Mouse (Mus musculus): ENCODE measurements around the gene 5730596B20Rik.

Gene 5730596B20Rik

DNA sequence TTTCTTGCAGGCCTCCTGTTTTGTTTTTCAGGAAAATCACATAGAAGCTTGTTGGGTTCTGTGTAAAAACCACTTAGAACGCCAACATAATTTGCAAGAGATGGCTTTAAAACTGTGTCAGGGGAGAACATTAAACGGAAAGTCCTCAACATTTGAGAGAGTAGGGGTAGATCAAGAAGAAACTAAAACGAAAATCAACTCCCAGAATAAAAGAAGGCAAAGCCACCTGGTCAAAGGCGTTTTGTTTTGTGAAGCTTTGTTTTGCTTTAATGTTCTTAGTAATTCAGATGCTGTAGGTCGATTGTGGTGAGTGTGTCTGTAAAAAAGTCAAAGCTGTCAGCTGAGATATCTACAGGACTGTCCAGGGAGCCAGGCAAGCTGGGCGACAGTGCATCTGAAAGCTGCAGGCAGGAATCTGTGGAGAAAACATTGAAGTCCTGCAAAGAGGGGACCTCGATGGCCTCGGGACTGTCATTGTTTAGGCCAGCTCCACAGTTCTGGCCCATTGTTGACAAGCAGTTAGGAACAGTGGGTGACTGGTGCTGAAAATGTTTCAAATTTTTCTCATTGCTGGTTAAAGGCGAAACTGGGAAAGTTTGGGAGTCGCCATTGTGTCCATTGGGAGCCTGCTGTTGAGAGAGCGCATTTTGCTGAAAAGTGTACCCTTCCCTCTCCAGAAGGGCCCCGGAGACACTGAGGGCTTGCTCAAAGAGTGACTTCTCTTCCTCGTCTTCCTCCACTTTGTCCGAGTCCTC is 14.5 kb upstream of the 5730596B20Rik start:
- DNase-seq (ENCODE audit: low spot score in 2 of 2): no peak

DNA sequence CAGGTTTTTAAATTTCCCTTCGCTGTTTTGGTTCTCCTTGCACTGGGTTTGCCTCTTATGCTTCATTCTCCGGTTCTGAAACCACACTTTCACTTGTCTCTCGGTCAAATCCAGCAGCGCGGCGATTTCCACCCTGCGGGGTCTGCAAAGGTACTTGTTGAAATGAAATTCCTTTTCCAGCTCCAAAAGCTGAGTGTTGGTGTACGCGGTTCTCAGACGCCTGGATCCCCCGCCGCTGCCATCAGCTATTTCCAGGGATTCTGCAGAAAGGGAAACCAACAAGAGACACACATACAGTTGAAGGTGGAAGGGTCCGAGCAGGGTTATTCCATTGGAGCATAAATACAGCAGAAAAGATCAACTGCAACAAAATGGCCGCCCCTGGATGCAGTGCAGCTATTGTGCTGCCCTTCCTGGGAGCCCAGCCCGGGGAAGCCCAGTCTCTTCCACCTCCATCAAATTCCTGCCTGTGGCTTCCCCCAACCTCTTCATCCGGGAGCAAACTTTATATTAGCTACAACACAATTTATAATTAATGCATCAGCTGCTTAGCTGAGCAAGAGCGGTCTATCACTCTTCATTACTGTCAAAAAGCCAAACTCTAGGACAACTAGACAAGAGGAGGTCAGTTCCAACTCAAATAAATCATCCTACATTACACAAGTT is 13.8 kb upstream of the 5730596B20Rik start:
- DNase-seq (ENCODE audit: low spot score in 2 of 2): no peak

DNA sequence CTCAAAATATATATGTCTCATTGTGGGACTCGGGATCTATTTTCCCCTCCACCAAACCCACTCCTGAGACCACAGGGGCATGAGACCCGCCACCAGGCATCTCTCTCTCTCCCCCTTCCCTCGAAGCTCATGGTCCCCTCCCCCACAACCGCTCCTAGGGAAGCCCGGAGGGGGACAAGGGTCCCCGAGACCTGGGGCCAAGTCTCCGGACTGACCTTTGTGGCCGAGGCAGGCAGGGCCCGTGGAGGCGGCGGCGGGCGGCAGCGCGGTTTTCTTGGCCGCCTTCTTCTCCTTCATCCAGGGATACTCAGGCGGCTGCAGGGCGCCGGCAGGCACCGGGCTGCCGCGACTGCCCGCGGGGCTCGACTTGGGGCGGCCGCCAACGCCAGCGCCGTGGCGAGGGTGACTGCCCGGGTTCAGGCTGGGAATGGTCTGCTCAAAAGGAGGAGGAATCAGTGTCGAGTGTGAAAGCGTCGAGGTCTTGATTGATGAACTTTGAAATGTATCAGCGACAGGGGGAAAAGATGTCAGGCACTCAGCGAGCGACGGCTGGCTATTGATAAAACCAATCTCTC is 13.2 kb upstream of the 5730596B20Rik start:
- DNase-seq (ENCODE audit: low spot score in 2 of 2): no peak

DNA sequence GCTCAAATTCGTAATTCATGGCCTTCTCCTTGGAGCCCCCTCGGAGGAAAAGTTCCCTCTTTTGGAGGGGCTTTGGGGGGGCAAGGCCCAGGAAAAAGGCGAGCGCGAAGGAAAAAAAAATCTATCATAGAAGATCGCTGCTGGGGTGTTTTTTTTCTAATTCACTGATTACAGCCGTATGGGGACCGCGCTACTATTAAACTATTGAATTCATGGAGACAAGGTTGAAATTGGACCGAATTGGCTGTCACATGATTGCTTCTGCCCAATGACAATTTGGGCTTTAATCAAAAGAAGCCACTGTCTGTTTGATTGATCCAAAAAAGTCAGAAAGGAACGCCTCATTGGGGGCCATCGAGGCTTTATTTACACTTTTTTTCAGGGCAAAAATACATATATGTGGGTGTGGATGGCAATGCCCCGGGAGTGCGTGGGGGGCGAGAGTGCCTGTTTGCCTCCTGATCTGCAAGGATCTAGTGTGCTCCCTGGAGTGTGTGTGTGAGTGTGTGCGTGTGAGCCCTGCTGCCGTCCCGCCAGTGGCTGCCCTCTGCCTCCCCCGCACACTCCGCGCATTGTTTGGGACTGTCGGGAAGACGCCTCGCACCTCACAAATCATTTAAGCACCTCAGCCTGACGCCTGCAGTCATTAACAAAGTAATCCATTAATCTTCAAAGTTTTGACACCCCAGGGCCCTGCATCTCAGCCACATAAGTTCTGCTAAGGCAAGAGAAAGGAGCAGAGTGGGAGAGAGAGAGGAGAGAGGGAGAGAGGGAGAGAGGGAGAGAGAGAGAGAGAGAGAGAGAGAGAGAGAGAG is 12.5 kb upstream of the 5730596B20Rik start, which contains the start of gene Hoxa2:
Gene Hoxa2 (minus strand): TSS at position 206 of the 815 bp plus-strand sequence.
- no peak for DNase-seq (ENCODE audit: low spot score in 2 of 2)

DNA sequence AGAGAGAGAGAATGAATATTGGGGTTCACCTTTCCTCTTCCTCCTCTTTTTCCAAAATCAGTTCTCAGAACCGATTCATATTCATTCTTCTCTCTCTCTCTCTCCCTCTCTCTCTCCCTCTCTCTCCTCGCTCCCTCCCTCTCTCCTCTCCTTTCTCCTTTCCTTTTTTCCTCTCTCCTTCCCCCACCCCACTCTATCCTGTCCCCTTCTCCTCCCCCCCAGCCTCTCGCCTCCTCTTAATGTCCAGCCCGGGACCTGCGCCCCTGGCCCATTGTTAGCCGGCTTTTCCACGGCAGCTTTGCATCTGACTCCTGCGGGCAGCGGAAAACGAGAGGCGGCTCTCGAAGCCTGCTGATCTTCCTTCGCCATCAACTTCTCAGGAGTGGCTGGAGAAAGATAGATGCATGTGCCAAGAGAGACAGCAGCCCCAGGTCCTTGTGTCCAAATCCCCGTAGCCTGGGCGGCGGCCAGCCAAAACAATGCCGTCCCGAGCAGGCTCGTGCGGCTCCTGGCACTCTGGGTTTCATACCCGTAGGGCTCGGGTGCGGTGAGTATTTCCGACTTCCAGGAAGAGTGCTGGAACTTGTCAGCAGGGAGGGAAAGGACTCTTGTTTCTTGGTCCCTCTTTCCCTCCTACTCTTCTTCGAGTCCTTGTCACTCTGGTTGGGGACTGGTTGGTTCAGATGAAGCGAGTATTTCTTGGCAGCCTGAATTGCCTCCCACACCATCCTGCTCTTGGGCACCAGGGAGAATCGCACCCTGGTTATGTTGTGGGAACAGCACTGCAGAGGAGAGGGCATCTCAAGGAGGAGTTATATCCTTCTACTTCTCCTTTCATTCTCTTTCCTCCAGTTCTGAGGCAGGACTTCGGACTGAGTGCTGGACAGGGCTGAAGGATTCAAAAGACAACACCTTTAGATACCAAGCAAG is 11.6 kb upstream of the 5730596B20Rik start:
- DNase-seq (ENCODE audit: low spot score in 2 of 2): no peak

DNA sequence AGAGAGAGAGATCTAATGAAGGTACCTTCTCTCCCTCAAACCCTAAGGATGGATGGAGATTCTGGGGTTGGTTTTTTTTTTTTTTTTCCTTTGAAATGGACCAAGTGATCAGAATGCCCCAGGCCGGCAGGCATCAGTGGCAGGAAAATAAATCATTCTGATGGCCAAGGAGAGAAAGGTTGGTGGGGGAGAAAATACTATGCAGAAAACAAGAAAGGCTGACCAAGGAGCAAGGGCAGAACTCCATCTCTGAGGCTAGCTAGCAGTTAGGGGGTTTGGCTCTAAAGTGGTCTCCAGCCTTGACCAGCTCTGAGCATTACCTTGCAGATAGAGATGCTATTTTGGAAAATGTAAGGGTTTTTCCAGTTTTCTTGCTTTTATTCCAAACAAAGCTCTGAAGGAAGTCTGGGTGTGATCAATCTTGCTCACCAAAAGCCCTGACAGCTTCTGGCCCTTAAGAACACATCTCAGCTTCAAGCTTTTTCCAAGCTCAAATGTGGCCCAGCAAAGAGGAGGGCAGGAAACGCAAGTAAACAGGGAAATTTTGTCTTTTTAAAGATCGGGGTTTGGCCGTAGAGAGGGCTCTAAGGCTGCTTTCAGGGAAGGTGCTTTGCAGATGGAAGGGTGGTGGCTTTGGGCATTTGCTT is 10.7 kb upstream of the 5730596B20Rik start:
- no peak for DNase-seq (ENCODE audit: low spot score in 2 of 2)

DNA sequence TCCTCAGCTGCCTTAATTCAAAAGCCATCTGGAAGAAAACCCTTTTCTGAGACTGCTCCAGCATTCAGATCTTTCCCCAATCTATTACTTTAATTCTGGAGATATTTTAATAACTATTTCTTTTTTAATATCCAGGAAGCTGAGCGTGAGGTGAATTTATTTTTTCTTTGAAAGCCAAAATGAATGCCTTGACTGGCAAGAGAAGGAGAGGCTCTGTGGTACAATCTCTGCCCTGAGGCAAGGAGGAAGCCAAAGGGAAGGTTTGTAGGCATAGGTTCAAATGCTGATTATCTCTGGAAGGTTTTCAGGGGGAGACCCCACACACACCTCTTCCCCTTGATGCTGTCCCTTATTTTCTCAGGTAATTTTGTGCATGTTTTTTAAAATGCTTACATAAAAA is 10.1 kb upstream of the 5730596B20Rik start:
- no peak for DNase-seq (ENCODE audit: low spot score in 2 of 2)

DNA sequence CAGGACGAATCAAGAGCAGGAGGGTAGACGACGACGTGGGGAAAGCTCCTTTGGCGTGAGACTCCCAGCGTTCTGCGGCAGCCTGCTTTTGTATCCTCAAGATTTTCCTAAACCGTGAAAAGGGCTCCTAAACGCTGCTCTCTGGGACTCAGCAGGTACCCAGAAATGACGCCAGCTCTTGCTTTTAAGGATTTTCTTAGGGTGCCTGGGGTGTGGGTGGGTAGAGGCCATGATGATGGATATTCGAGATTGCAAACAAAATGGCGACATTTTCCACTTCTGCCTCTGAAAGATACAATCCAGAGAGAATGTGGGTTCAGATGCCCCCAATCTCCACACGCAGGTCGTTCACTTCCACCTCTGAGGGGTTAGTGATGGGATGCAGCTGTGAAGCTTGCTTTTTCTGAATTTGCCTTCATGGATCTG is 9.5 kb upstream of the 5730596B20Rik start:
- no peak for DNase-seq (ENCODE audit: low spot score in 2 of 2)

DNA sequence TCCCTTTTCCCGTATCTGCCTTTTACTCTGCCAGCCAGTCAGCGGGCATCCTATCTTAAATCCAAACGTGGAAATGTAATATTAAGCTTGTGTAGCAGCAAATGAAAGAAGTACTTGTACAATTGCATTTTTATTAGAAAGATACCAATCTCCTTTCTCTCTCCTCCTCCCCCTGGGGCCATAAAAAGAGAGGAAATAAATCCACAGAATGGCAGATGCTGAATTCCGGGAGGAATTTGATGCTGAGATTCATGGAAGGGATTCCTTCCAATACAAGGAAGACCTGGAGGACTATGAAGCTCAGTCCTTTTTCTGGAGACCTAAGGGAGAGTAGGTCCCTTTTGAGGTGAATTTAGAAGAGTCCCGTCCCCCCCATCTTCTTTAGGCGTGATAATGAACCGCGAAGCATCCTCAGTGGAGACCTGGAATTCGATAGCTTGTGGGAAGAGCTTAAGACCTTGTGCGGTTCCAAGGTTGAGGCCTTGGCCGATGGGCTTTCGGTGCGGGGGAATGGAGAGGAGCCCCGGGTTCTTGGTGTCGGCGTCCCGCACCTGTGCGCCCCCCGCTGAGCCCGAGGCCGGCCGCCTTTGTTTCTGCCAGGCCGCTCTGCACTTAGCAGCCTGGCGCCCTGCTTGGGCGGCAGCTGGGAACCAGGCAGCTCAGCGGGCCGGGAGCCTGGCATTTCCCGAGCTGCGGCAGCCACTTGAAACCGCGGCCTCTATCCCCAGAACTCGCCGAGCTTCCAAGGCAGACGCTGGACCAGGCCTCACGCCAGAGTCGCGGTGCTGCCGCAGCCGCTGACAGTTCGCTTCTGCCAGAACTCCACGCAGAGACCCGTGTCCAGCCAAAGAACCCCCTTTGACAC is 8.9 kb upstream of the 5730596B20Rik start:
- DNase-seq (ENCODE audit: low spot score in 2 of 2): no peak

DNA sequence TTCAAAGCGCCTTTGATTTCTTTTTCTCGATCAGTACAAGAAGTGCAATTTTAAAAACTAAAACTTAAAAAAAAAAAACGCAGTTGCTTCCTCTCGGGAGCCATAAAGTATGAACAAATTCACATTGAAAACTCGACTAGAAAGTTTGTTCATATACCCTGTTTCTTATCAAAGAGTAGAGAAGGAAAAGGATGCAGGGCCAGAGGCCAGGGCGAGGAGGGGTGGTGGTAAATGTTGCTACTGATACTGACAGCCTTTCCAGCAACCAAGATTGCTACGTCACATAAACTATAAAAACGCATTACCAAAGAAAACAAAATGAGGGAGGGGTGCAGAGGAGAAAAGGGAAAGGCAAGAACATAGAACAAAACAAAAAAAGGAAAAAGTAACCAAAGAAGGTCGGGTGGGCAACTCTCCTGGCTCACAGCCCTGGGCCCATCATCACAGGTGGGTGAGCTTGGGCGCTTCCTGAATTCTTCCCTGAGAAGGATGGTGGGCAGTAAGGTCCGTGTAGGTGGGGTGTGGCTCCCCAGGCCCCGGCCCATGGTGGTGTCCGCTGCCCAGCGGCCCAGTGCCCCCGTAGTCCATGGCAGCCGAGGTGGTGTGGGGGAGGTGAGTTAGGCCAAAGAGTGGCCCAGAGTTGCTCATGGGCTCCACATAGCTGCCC is 7.7 kb upstream of the 5730596B20Rik start:
- no peak for DNase-seq (ENCODE audit: low spot score in 2 of 2)

DNA sequence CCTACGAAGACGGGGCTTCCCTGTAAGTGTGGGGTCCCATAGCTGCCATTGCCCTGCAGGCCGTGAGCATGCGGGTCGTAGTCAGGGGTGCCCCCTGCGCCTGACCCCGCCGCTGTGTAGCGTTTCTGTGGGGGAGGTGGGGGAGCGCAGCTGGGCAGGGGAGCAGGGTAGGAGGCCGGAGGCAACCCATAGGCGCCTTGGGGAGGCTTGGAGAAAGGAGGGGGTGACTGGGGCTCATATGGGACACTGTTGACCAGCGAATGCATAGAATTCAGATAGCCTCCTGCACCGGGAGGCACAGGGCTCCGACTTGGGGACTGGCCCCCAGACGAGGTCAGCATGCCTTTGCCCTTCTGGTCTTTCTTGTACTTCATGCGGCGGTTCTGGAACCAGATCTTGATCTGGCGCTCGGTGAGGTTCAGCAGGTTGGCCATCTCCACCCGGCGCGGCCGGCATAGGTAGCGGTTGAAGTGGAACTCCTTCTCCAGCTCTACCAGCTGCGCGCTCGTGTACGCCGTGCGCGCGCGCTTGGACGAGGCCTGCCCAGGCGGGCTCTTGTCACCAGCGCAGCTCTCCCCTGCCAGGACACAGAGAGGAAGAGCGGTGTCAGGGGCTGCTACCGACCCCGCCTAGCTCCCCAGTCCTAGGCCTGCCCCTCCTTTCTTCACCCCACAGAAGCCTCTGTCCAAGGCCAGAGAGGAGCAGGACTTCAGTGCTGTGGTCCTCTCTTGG is 7.0 kb upstream of the 5730596B20Rik start:
- DNase-seq (ENCODE audit: low spot score in 2 of 2): no peak

DNA sequence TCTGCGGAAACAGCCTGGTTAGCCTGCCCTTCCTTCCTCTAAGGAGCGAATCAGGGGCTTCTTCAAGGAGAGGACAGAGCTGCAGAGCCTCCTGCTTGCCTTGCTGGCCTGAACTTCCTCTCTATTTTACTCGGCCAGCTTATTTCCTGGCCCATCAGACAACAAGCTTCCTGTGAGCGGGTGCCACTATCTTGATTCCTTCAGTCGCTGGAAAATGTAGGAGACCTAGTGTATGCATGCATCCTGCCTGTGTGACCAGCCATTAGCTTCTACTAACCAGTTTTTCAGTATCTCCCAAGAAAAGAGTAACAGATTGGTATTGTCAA is 6.4 kb upstream of the 5730596B20Rik start:
- no peak for DNase-seq (ENCODE audit: low spot score in 2 of 2)

DNA sequence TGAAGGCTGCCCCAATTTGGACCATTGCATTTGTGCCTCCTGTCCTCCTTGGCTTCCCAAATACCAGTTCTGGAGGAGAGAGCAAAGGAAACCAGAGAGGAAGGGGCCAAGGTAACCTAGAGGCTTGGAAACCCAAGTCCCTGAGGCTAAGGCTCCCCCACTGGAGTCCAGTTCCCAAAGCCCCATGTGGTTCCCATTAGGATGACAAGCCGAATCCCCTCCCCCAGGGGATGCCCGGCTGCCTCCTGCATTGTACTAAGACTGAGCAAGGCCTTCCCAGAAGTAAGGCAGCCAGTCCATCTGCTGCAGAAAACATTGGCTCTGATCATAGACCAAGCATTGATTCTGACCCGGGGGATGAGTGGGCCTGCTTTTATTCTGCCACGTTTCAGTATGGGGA is 6.0 kb upstream of the 5730596B20Rik start:
- no peak for DNase-seq (ENCODE audit: low spot score in 2 of 2)

DNA sequence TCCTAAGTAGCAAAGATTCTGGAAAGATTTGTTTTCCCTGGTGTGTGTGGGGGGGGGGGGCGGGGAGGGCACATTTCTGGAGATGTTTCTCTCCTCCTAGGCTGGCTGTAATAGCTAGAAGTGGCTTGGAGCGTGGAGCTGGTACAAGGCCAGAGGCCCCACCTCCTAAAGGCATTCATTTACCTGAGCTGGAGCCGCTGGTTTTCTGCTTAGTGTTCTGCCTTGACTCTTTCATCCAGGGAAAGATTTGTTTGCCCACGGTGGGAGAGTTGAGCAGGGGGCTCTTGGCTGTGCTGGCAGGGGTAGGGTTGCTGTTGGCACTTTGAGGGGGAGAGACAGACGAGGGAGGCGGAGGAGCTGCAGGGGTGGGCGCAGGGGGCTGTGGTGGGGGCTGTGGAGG is 5.4 kb upstream of the 5730596B20Rik start:
- DNase-seq (ENCODE audit: low spot score in 2 of 2): no peak

DNA sequence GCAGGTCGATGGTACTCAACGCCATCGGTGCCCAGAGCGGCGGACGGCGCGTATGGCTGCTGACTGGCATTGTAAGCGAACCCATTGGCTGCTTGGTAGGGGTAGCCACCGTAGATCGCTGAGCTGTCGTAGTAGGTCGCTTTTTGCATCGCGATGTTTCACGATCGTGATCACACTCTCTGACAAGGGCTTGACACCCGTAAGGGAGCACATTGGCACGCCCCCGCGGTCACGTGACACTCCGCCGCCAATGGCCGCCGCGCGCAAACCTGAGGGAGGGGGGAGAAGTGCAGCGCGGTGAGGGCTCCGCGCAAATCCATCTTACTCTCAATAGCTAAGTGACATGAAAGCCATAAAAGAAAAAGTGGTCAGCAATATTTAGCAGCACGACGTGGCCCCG is 4.8 kb upstream of the 5730596B20Rik start:
- DNase-seq (ENCODE audit: low spot score in 2 of 2): no peak

DNA sequence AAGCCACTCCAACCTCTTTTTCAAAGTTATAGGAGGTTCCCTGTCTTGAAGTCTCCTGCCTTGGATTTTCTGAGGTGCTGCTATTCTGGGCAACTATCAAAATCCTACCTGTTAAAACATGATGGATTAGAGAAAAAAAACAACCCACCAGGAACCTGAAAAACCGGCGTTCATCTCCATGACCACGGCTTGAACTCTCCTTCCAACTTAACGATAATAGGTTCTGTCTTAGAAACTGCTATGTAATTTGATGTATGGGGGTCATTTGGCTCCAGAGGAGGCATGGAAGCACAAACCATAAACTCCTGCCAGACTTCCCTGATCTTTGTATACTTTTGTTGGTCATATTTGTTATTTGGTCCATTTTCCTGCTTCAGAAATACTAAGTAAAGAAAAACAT is 3.6 kb upstream of the 5730596B20Rik start:
- DNase-seq (ENCODE audit: low spot score in 2 of 2): no peak

DNA sequence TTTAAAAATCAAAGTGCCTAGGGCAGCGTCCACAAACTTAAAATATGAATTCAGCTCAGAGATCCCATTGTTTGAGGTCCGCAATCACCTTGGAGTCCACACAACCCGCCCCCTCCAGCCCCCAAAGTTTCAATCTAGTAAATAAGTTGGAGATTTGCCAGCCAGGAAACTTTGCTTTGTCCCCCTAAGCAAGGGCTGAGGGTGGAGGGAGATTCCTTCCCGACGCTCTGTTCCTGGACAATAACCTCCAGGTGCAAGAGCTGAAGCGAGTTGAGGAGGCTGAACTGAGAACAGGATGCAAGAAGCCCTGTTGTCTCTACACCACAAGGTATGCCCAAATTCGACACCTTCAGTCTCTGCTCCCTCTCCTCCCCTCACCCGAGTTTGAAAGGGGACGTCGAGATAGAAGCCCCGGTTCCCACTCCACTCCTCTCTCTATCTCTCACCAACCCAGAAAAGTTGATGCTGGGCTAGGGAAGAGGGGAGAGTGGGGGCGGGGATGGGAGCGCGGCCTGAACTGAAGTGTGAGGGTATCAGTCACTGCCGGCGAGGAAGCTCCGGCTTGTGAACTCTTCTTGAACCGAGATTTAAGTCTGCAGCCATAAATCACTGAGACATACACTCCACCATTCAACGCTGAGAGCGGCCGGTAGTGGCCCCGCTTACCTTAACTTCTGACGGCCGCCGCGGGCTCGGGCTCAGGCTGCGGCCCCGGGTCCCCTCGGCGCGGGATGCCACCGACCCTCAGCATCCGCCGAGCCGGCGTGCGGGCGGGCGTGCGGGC is 2.1 kb upstream of the 5730596B20Rik start:
- DNase-seq (ENCODE audit: low spot score in 2 of 2): no peak

DNA sequence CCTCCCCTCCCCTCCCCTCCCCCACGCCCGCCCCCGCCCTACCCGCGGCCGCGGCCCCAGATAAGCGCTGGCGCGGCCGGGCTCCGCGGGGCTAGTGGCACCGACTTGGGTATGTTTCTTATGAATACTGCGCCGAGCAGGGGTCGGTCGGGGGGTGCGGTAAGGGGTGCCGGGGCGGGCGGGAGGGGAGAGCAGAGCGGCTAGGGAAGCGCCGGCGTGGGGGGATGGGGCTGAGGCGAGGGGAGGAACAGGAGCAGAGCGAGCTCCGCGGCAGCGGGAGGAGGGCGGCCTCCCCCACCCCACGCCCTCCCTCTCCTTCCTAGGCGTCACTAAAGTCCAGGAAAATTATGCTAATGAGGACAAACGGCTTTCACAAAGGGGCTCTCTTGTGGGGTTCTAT is 1.4 kb upstream of the 5730596B20Rik start:
- DNase-seq (ENCODE audit: low spot score in 2 of 2): no peak

Measured in left cerebral cortex, adult 9 months (tissue).